Mouse (Mus musculus): ENCODE data around the gene Ccl27b. TPM values are rescaled to one million over a fixed set of nuclear protein-coding genes. Genes with fewer than 3 reads are reported as not detected.
"Not testable (repeated sequence)": the region's sequence is repeated elsewhere in the genome, so short reads cannot be mapped to it uniquely, and the experiment has no call there.

The Ccl27b gene
- polyA plus RNA-seq (2015; fragmentation: Nextera tagmentation; extraction: Ambion mirVana) = not detected in 2 replicates

DNA sequence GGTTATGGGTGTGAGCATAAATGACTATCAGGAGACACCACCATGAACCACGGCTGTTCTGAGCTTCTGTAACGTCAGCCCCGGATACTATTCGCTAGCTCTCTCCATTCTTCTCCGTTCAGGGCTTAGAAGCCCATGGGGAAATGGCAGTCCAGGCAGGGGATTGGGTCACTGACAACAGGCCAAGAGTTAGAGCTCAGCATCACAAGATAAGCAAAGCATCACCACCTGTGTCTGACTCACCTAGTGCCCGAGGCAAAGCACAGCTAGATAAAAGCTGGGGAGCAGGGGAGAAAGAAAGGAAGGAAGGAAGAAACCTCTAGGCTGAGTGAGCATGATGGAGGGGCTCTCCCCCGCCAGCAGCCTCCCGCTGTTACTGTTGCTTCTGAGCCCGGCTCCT, at the start of gene Ccl27b:
Gene Ccl27b (plus strand): TSS at position 301 of the 400 bp plus-strand sequence.
- not testable (repeated sequence) for H3K4me2 ChIP-seq (ENCODE audit: low read depth, low read length); H3K9me3 ChIP-seq (replicated peaks; ENCODE audit: control insufficient read depth, low read length); H3K36me3 ChIP-seq (ENCODE audit: control insufficient read depth, insufficient read depth, low read length); H3K4me3 ChIP-seq (replicated peaks; ENCODE audit: low read length); H3K4me1 ChIP-seq (ENCODE audit: control insufficient read depth, insufficient read depth, low read length); H3K27me3 ChIP-seq (ENCODE audit: control insufficient read depth, insufficient read depth, low read length); H3K9ac ChIP-seq (ENCODE audit: low read length); H3K27ac ChIP-seq (ENCODE audit: low read length); ATAC-seq (ENCODE audit: insufficient read depth, low FRiP score)
- no CpG with 5 or more reads among the region's 9 CpGs for WGBS

DNA sequence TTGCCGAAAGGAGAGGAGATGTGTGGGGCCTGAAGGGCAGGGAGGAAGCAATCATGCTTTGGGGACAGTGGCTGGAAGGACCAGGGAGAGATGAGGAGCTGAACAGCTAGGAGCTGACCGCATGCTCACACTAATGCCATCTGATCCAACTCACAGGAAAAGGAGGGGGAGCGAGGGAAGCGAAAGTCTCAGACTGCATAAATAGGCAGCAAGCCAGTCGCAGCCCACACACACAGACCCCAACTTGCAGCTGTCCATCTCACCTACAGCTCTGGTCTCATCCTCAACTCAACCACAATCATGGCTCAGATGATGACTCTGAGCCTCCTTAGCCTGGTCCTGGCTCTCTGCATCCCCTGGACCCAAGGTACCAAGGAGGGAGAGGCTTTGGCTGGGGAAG, 43.2 kb upstream of the Ccl27b start, which contains the start of gene Gm10591:
Gene Gm10591 (plus strand): TSS at position 301 of the 400 bp plus-strand sequence.
- ATAC-seq (ENCODE audit: insufficient read depth, low FRiP score) = not testable (repeated sequence)

DNA sequence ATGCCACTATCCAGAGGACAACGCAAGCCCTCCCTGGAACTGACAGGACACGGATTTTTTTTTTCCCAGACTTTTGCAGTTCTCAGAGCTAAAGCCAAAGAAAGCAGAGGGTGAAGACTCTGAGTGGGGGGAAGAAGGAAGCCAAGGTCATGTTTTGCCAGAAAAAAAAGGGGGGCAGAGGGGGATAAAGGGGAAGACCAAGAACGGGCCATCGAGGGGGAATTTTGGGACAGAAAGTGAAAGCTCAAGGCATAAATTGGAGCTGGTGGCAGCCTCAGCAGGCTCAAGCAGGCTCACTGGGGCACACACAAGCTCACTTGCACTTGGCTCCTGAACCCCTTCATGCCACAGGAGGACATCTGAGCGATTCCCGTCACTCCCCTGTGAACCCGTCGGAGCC, 25.6 kb upstream of the Ccl27b start, which contains the start of gene Gm2564:
Gene Gm2564 (plus strand): TSS at position 301 of the 400 bp plus-strand sequence.
- H3K9ac ChIP-seq (ENCODE audit: low read length); H3K9me3 ChIP-seq (replicated peaks; ENCODE audit: control insufficient read depth, low read length); H3K4me3 ChIP-seq (replicated peaks; ENCODE audit: low read length); ATAC-seq (ENCODE audit: insufficient read depth, low FRiP score); H3K27me3 ChIP-seq (ENCODE audit: control insufficient read depth, insufficient read depth, low read length); H3K36me3 ChIP-seq (ENCODE audit: control insufficient read depth, insufficient read depth, low read length); H3K4me2 ChIP-seq (ENCODE audit: low read depth, low read length); H3K27ac ChIP-seq (ENCODE audit: low read length); H3K4me1 ChIP-seq (ENCODE audit: control insufficient read depth, insufficient read depth, low read length): not testable (repeated sequence)
- no CpG with 5 or more reads among the region's 8 CpGs for WGBS

More for the DNA sequence above, 43.2 kb upstream of the Ccl27b start, which contains the start of gene Gm10591:
- no CpG with 5 or more reads among the region's 5 CpGs for WGBS
- not testable (repeated sequence) for H3K4me1 ChIP-seq (ENCODE audit: control insufficient read depth, insufficient read depth, low read length); H3K4me3 ChIP-seq (replicated peaks; ENCODE audit: low read length); H3K27me3 ChIP-seq (ENCODE audit: control insufficient read depth, insufficient read depth, low read length); H3K9ac ChIP-seq (ENCODE audit: low read length); H3K4me2 ChIP-seq (ENCODE audit: low read depth, low read length); H3K27ac ChIP-seq (ENCODE audit: low read length); H3K9me3 ChIP-seq (replicated peaks; ENCODE audit: control insufficient read depth, low read length); H3K36me3 ChIP-seq (ENCODE audit: control insufficient read depth, insufficient read depth, low read length)

DNA sequence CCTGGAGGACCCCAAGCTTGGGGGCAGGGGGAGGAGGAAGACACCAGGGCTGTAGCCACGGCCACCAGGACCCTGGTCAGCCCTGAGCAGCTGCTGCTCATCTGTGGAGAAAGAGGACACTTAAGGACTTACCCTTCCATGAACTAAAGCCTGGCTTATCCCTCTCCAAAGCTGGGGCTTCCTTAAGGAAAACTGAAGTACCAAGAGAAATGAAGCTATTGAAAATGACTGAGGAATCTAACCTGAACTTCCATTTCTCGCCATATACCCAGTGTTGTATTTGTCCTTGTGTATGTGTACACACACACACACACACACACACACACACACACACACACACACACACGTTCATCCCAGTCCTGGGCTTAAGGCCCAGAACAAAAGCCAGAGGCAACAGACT, 6.7 kb downstream of the Ccl27b start, which contains the start of gene Il11ra2:
Gene Il11ra2 (minus strand): TSS at position 101 of the 400 bp plus-strand sequence.
- not testable (repeated sequence) for H3K27me3 ChIP-seq (ENCODE audit: control insufficient read depth, insufficient read depth, low read length); H3K4me3 ChIP-seq (replicated peaks; ENCODE audit: low read length); H3K9ac ChIP-seq (ENCODE audit: low read length); ATAC-seq (ENCODE audit: insufficient read depth, low FRiP score); H3K27ac ChIP-seq (ENCODE audit: low read length); H3K4me1 ChIP-seq (ENCODE audit: control insufficient read depth, insufficient read depth, low read length); H3K9me3 ChIP-seq (replicated peaks; ENCODE audit: control insufficient read depth, low read length); H3K36me3 ChIP-seq (ENCODE audit: control insufficient read depth, insufficient read depth, low read length); H3K4me2 ChIP-seq (ENCODE audit: low read depth, low read length)
- WGBS = no CpG with 5 or more reads among the region's 3 CpGs

DNA sequence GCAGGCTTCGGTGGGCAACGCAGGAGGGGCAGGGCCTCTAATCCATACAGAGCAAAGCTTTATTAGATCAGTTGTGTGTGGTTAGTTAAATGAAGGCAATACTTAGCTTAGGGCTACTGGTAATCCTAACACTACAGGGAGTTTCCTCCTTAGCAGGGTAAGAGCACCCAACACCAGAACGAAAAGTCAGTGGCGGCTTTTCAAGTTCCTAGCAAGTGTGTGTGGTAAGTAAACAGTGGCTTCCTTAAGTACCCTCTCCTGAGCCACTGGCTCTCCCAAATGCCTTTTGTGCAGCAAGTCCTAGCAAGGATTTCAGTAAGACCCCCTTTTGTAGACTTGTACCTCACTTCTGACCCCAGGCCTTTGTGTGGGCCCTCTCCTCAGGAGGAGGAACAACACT, 20.4 kb downstream of the Ccl27b start:
- not testable (repeated sequence) for H3K36me3 ChIP-seq (ENCODE audit: control insufficient read depth, insufficient read depth, low read length); H3K4me3 ChIP-seq (replicated peaks; ENCODE audit: low read length); H3K27me3 ChIP-seq (ENCODE audit: control insufficient read depth, insufficient read depth, low read length); H3K27ac ChIP-seq (ENCODE audit: low read length); H3K9ac ChIP-seq (ENCODE audit: low read length); ATAC-seq (ENCODE audit: insufficient read depth, low FRiP score); H3K4me1 ChIP-seq (ENCODE audit: control insufficient read depth, insufficient read depth, low read length); H3K4me2 ChIP-seq (ENCODE audit: low read depth, low read length); H3K9me3 ChIP-seq (replicated peaks; ENCODE audit: control insufficient read depth, low read length)
- no CpG with 5 or more reads among the region's 4 CpGs for WGBS

DNA sequence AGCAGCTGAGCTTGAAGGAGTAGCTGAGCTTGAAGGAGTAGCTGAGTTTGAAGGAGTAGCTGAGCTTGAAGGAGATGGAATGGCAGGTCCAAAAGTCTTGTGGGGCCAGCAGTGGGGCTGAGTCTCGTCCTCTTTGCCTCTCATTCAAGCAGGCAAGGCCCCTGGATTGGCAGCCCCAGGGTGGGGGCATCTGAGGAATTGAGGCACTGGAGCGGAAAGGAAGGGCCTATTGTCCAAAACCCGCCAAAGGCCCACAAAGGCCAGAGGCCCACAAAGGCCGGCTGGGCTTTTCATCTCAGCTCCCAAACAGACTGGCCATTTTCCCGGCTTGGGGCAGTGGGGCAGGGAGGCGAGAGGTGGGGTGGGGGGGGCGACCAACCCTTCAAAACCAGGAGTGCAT, 24.3 kb downstream of the Ccl27b start:
- not testable (repeated sequence) for H3K9me3 ChIP-seq (replicated peaks; ENCODE audit: control insufficient read depth, low read length); H3K4me2 ChIP-seq (ENCODE audit: low read depth, low read length); H3K27ac ChIP-seq (ENCODE audit: low read length); H3K36me3 ChIP-seq (ENCODE audit: control insufficient read depth, insufficient read depth, low read length); H3K9ac ChIP-seq (ENCODE audit: low read length); ATAC-seq (ENCODE audit: insufficient read depth, low FRiP score); H3K4me3 ChIP-seq (replicated peaks; ENCODE audit: low read length); H3K27me3 ChIP-seq (ENCODE audit: control insufficient read depth, insufficient read depth, low read length); H3K4me1 ChIP-seq (ENCODE audit: control insufficient read depth, insufficient read depth, low read length)
- no CpG with 5 or more reads among the region's 7 CpGs for WGBS

DNA sequence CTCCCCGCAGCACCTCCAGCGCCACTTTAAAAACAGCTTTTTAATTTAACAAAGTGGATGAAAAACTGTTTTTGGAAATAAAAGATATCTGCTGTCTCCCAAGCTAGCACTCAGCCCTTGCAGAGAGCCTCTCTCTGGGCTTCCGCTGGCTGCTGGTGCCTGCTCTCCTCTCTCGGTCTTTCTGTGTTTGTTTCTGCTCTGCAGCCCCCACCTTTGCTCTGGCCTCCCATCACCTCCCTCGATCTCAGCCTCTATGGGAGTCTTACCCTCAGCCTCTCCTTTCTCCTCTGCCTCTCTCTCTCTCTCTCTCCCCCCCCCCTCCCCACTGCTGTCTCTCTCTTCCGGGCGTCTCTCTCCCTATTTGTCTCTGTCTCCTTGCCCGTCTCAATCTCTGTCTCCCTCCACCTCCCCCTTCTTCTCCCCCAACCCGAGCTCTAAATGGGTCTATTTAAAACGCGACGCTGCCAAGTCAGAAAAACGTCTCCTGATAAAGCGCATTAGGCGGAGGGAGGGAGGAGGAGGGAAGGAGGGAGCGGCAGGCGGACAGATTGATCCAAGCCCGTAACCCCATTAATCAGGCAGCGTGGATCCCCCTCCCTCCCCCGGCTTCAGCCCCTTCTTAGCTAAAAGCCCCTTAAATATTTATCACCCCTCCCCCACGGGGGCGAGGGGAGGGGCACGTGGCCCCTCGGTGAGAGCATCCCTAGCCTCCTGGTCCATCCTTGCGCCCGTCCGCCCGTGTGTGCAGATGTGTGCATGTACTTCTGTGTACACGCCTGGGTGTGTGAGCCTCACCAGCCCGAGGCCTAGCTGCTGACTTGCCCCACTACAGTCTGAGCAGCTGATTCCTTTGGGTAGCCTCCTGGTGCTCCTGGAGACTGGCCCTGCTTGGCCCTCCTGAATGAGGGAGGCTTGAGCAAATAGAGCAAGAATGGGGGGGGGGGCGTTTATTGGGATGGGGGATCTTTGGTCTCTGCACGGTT, 25.6 kb downstream of the Ccl27b start:
- H3K4me1 ChIP-seq (ENCODE audit: control insufficient read depth, insufficient read depth, low read length); H3K9me3 ChIP-seq (replicated peaks; ENCODE audit: control insufficient read depth, low read length); H3K27ac ChIP-seq (ENCODE audit: low read length); H3K4me2 ChIP-seq (ENCODE audit: low read depth, low read length); H3K27me3 ChIP-seq (ENCODE audit: control insufficient read depth, insufficient read depth, low read length); H3K9ac ChIP-seq (ENCODE audit: low read length); H3K36me3 ChIP-seq (ENCODE audit: control insufficient read depth, insufficient read depth, low read length); ATAC-seq (ENCODE audit: insufficient read depth, low FRiP score); H3K4me3 ChIP-seq (replicated peaks; ENCODE audit: low read length): not testable (repeated sequence)
- WGBS = no CpG with 5 or more reads among the region's 32 CpGs

DNA sequence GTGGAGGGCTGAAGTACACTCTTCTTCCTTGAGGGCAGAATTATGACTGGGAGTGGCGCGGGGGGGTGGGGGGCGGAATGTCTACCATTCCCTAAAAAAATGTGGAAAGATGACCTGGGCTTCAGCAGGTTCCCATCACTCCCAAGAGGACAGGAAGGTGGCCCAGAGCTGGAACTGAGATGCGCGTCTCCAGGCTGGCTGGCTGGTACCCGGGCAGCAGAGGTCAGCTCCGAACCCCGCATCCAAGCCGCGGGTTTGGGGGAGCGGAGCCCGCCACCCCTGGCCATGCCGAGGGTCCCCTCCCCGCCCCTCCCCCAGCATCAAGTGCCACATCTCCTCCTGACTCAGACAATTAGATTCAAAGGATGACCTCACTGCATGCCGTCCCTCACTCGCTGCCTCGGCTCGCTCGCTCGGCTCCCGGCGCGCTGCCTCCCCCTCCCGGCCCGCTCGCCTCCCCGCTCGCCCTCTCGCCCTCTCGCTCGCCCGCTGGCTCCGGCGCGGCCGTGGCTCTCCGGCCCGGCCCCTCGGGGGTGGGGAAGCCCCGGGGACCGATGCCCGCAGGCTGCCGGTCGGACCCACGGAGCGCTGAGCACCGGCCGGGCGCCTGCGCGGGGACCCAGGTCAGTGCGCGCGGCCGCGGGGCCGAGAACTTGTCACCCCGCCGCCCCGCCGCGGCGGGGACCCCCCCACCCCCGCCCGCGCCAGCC, 26.6 kb downstream of the Ccl27b start:
- not testable (repeated sequence) for H3K4me1 ChIP-seq (ENCODE audit: control insufficient read depth, insufficient read depth, low read length)
- no CpG with 5 or more reads among the region's 66 CpGs for WGBS
- ATAC-seq (ENCODE audit: insufficient read depth, low FRiP score) = peak; percentile 44; the same call in 1 of the 2 replicates

DNA sequence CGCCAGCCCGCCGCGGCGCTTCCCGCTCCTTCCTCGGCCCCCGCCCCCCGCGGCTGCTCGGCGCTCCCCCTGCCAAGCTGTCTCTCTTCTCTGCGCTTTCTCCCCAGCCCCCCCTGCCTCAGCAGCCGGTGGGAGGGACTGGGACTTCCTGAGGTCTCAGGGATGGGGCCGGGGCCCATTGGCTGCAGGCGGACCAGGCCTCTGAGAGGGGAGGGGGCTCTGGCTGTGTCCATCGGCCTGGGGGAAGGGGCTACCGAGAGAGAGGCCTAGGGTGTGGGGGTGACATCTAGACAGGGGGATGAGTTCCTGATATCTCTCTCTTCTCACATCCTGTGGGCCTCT, 27.1 kb downstream of the Ccl27b start:
- H3K9me3 ChIP-seq (replicated peaks; ENCODE audit: control insufficient read depth, low read length); H3K4me1 ChIP-seq (ENCODE audit: control insufficient read depth, insufficient read depth, low read length); H3K4me2 ChIP-seq (ENCODE audit: low read depth, low read length); H3K36me3 ChIP-seq (ENCODE audit: control insufficient read depth, insufficient read depth, low read length); H3K27me3 ChIP-seq (ENCODE audit: control insufficient read depth, insufficient read depth, low read length); ATAC-seq (ENCODE audit: insufficient read depth, low FRiP score); H3K27ac ChIP-seq (ENCODE audit: low read length); H3K9ac ChIP-seq (ENCODE audit: low read length); H3K4me3 ChIP-seq (replicated peaks; ENCODE audit: low read length): not testable (repeated sequence)
- no CpG with 5 or more reads among the region's 18 CpGs for WGBS

More for the DNA sequence above, 26.6 kb downstream of the Ccl27b start:
- not testable (repeated sequence) for H3K27me3 ChIP-seq (ENCODE audit: control insufficient read depth, insufficient read depth, low read length); H3K36me3 ChIP-seq (ENCODE audit: control insufficient read depth, insufficient read depth, low read length); H3K9me3 ChIP-seq (replicated peaks; ENCODE audit: control insufficient read depth, low read length); H3K27ac ChIP-seq (ENCODE audit: low read length); H3K4me2 ChIP-seq (ENCODE audit: low read depth, low read length); H3K4me3 ChIP-seq (replicated peaks; ENCODE audit: low read length); H3K9ac ChIP-seq (ENCODE audit: low read length)

Data from stomach, embryonic 16.5 days (tissue).